Mouse (Mus musculus) stomach, embryonic 16.5 days (tissue): ENCODE results near the gene Arhgap32. TPM values are rescaled to one million over a fixed set of nuclear protein-coding genes. Genes with fewer than 3 reads are reported as not detected.
"Not testable (repeated sequence)": the region's sequence is repeated elsewhere in the genome, so short reads cannot be mapped to it uniquely, and the experiment has no call there.

Experiments used
- ATAC-seq: fragments of 200-750 bp; cut with Nextera tagmentation; 2 replicates; pipeline ENCODE4 v1.8.0; 2017; ENCODE audit warnings: moderate number of reproducible peaks, moderate TSS enrichment; ENCODE audit not compliant: insufficient read depth, low FRiP score
- H3K27ac ChIP-seq: fragments of 300-500 bp; sonication (generic); 2 replicates; pipeline ENCODE4 v1.5.1; 2014; ENCODE audit warnings: low read length
- H3K27me3 ChIP-seq: fragments of 300-500 bp; sonication (generic); 2 replicates; pipeline ENCODE4 v1.6.1; 2014; ENCODE audit warnings: low read length, control low read depth, mixed read lengths; ENCODE audit not compliant: control insufficient read depth, insufficient read depth
- H3K36me3 ChIP-seq: fragments of 300-500 bp; sonication (generic); 2 replicates; pipeline ENCODE4 v1.6.1; 2014; ENCODE audit warnings: low read length; ENCODE audit not compliant: control insufficient read depth, insufficient read depth
- H3K4me1 ChIP-seq: fragments of 300-500 bp; sonication (generic); 2 replicates; pipeline ENCODE4 v1.6.1; 2014; ENCODE audit warnings: low read length, control low read depth, mixed read lengths; ENCODE audit not compliant: control insufficient read depth, insufficient read depth
- H3K4me2 ChIP-seq: fragments of 300-500 bp; sonication (generic); 2 replicates; pipeline ENCODE4 v1.6.1; 2014; ENCODE audit warnings: low read depth, low read length, mixed read lengths
- H3K4me3 ChIP-seq: fragments of 300-500 bp; sonication (generic); replicated peaks from 2 replicates; pipeline ENCODE4 v1.5.1; 2014; ENCODE audit warnings: mild to moderate bottlenecking, low read length
- H3K9ac ChIP-seq: fragments of 300-500 bp; sonication (generic); 2 replicates; pipeline ENCODE4 v1.6.1; 2014; ENCODE audit warnings: low read length
- H3K9me3 ChIP-seq: fragments of 300-500 bp; sonication (generic); replicated peaks from 2 replicates; pipeline ENCODE4 v1.6.1; 2016; ENCODE audit warnings: low read length, control low read depth; ENCODE audit not compliant: control insufficient read depth
- WGBS: fragments of 180-500 bp; shearing (Covaris S2); extraction: QIAGEN DNeasy Blood & Tissue Kit; methylation state at CpG from one replicate; pipeline ENCODE4 v1.1.7; 2014; 5-methylcytosine and 5-hydroxymethylcytosine counted together
- polyA plus RNA-seq: library from polyadenylated mRNA; unstranded; fragments of >200 nt; fragmentation: Nextera tagmentation; extraction: Ambion mirVana; gene quantifications from 2 replicates; pipeline ENCODE4 v1.2.1, GENCODE M21; 2015

The Arhgap32 gene
- polyA plus RNA-seq, 1 experiment from 2014 or later, result 16.6 TPM

DNA sequence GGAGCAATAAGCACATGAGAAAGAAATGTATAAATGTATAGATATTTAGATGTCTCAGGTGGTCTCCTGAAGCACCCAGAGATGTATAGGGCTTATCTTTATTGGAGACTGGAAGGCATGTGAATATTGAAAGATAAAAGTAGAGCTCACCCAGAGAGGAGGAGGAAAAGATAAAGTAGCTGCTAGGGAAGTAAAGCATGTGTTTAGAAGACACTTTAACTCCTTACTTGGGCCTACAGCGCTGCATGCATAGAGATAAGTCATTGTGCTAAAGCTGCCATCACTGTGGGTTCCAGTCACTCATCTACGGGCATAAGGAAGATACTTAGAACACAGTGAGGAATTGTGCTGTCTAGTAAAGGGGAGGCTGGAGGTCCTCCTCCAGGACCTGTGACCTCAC lies 46.9 kb downstream of the Arhgap32 start:
- H3K36me3 ChIP-seq, result no peaks in the 10 kb centered on the region
- H3K9ac ChIP-seq, result no peak overlapping the region
- 82% methylated on average over 2 of the region's 2 CpGs for WGBS
- no peak overlapping the region for H3K27ac ChIP-seq
- no peak for ATAC-seq
- no peaks in the 10 kb centered on the region for H3K27me3 ChIP-seq
- no peaks in the 10 kb centered on the region for H3K4me1 ChIP-seq
- H3K4me2 ChIP-seq, result no peak overlapping the region
- no peak overlapping the region for H3K4me3 ChIP-seq
- H3K9me3 ChIP-seq, result no peaks in the 10 kb centered on the region

DNA sequence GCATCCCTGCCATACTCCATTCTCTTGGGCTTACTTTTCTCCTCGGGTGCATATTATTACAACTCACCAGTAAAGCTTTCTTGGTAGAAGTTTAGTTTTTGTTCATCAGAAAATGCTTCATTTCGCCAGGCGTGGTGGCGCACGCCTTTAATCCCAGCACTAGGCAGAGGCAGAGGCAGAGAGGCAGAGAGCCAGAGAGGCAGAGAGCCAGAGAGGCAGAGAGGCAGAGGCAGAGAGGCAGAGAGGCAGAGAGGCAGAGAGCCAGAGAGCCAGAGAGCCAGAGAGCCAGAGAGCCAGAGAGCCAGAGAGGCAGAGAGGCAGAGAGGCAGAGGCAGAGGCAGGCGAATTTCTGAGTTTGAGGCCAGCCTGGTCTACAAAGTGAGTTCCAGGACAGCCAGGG lies 47.9 kb downstream of the Arhgap32 start:
- not testable (repeated sequence) for H3K4me1 ChIP-seq, H3K9ac ChIP-seq, H3K4me2 ChIP-seq, H3K36me3 ChIP-seq, H3K27me3 ChIP-seq, H3K4me3 ChIP-seq, H3K27ac ChIP-seq, H3K9me3 ChIP-seq, ATAC-seq
- 83% methylated on average over 6 of the region's 6 CpGs for WGBS

DNA sequence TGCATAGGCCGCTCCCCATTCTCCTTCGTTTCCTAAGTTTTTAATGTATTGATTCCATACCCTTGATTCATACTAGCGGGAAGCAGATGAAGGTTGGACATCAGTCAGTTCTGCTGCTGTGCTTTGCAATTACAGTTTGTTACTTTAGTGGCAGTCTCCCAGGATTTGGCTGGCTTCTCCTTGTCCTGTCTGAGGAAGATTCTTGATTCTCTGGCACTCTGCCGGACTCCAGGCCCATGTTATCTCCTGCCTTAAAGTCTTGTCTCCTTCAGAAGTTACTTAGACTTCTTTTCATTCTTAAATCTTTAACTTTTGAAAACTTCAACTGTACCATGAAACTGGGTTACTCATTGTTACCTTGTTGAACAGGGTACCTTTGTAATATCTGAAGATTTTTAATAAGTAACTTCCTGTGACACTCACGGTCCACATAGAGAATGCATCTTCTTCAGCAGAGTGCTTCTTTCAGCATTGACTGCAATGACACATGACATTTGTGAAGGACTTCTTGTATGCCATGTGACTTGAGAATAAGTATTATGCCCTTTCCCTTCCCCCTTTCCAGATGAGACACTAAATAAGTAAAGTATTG lies 52.7 kb downstream of the Arhgap32 start:
- no peak for ATAC-seq
- Histone ChIP-seq H3K4me2 (no peak overlapping the region), H3K36me3 (no peaks in the 10 kb centered on the region), H3K4me1 (no peaks in the 10 kb centered on the region), H3K27me3 (no peaks in the 10 kb centered on the region), H3K27ac (no peak overlapping the region), H3K9me3 (no peaks in the 10 kb centered on the region), H3K4me3 (no peak overlapping the region), H3K9ac (no peak overlapping the region)
- WGBS, result 88% methylated on average over 5 of the region's 5 CpGs

DNA sequence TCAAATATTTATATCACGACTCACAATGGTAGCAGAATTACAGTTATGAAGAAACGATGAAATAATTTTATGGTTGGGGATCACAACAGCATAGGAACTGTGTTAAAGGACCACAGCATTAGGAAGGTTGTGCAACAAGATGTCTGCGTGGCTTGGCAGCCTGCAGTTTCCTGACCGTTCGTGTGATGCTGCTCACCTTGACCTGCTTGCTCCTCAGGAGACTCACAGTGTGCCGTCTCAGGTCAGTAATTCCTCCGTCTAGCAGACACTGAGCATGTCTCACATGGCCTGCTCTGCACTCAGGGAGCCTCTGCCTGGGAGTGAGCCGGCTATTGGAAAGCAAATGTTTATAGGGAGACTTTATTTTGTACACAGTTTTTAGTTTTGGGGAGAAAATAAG lies 54.8 kb downstream of the Arhgap32 start:
- Histone ChIP-seq H3K27me3 (no peaks in the 10 kb centered on the region), H3K9me3 (no peaks in the 10 kb centered on the region), H3K36me3 (no peaks in the 10 kb centered on the region), H3K4me3 (no peak overlapping the region), H3K4me2 (no peak overlapping the region), H3K9ac (no peak overlapping the region), H3K27ac (no peak overlapping the region), H3K4me1 (no peaks in the 10 kb centered on the region)
- 78% methylated on average over 8 of the region's 8 CpGs for WGBS
- no peak for ATAC-seq

DNA sequence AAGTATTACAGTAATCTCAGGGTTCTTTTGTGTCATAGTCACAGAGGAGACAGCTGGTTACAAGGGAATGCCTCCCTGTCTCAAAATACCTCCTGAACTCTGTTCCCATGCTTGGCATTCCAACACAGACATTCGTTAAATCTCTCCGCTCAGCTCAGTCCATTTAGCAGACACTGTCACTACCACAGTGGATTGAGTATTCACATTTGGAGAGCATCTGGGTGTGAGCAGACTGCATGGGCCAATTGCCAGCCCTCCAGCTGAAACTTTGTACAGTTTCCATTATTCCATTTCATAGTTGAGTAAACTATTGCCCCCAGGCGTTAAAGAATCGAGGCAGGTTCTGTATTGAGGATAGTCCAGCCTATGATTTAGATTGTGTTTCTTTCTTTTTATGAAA lies 60.7 kb downstream of the Arhgap32 start:
- H3K9ac ChIP-seq, result no peak overlapping the region
- no peak overlapping the region for H3K4me2 ChIP-seq
- H3K36me3 ChIP-seq, result no peaks in the 10 kb centered on the region
- WGBS, result 39% methylated on average over 4 of the region's 4 CpGs
- ATAC-seq, result no peak
- H3K27ac ChIP-seq, result no peak overlapping the region
- no peaks in the 10 kb centered on the region for H3K9me3 ChIP-seq
- no peaks in the 10 kb centered on the region for H3K27me3 ChIP-seq
- H3K4me3 ChIP-seq, result no peak overlapping the region
- H3K4me1 ChIP-seq, result 0 out of 2 replicates have a peak, but pooled peaks cover 3% of the 10 kb centered on the region

DNA sequence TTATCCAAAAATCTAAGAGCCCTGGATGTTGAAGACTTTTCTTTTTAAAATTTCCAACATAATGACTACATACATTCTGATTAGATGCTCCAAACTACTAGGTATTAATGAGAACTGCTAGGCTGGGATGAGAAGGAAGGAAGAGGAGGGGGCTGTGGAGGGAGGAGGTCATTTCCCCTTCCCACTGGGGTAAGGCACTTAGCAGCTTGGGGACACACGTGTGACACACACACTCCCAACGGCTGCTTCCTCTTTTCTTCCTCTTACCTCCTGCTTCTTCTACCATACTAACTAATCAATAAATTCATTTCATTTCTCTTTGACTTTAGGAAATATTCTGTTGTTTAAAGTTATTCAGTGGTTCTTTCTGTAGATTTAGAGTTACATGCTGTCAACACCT lies 65.2 kb downstream of the Arhgap32 start:
- no peak overlapping the region for H3K27ac ChIP-seq
- H3K4me2 ChIP-seq, result no peak overlapping the region
- peaks cover 8% of the 10 kb centered on the region; the same call in 1 of the 2 replicates for H3K36me3 ChIP-seq
- no peak overlapping the region for H3K9ac ChIP-seq
- no peak for ATAC-seq
- no peak overlapping the region for H3K4me3 ChIP-seq
- H3K4me1 ChIP-seq, result 0 out of 2 replicates have a peak, but pooled peaks cover 3% of the 10 kb centered on the region
- WGBS, result 45% methylated on average over 2 of the region's 2 CpGs
- no peaks in the 10 kb centered on the region for H3K9me3 ChIP-seq
- H3K27me3 ChIP-seq, result no peaks in the 10 kb centered on the region

DNA sequence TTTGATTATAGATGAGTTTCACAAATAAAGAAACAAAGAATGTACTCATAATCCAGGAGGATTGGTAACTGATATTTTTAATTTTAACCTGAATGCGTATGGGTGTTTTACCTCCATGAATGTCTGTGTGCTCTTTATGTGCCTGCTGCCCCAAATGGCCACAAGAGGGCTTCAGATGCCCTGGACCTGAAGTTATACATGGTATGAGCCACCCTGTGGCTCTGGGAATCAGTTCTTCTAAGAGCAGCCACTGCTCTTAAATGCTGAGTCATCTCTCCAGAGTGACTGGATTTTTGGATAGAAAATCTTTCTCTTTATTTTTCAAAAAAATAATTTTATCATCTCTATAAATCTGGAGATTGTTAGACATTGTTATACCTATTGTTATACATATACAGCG lies 70.6 kb downstream of the Arhgap32 start:
- Histone ChIP-seq H3K4me2 (no peak overlapping the region), H3K9ac (no peak overlapping the region), H3K27ac (no peak overlapping the region), H3K4me3 (no peak overlapping the region), H3K9me3 (no peaks in the 10 kb centered on the region), H3K27me3 (no peaks in the 10 kb centered on the region), H3K36me3 (peaks cover 8% of the 10 kb centered on the region; the same call in 1 of the 2 replicates), H3K4me1 (no peaks in the 10 kb centered on the region)
- 94% methylated on average over 2 of the region's 2 CpGs for WGBS
- ATAC-seq, result no peak

DNA sequence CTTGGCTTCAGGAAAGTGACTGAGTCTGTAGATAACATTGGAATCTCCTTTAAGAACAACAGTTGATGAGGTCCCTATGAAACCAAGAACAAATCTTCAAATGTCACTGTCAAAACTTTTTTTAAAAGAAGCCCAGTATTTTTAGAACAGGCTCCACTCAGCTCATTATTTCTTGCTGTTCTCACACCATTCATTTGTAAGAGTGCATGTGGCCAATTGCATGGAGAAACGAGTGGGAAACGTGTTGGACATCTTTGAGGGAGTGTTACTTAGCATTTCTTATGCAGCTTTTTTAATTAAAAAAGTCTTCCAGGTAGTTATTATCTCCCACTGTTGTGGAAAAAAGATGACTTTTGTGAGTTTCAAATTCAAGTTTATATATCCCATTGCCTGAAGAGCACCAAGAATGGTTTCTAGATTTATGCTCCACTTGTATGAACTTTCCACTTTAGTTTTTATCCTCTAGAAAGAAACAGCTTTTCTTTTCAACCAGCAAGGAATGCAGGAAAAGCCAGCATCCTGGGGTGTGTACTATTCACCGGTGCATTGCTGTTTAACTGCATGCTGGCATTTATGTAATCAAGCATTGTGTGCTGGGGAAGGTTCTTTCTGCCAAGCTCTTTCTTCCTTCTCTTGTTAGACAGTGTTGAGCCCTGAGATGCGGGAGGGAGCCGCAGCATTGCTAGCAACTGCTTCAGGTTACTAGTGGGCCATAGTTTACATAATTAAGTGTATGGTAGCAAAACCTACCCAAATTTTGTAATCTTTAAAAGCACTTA lies 76.5 kb downstream of the Arhgap32 start:
- H3K4me2 ChIP-seq, result no peak overlapping the region
- no peaks in the 10 kb centered on the region for H3K9me3 ChIP-seq
- no peaks in the 10 kb centered on the region for H3K4me1 ChIP-seq
- no peak overlapping the region for H3K27ac ChIP-seq
- H3K36me3 ChIP-seq, result no peaks in the 10 kb centered on the region
- no peak overlapping the region for H3K4me3 ChIP-seq
- H3K9ac ChIP-seq, result no peak overlapping the region
- 80% methylated on average over 5 of the region's 5 CpGs for whole genome bisulfite sequencing
- H3K27me3 ChIP-seq, result no peaks in the 10 kb centered on the region
- ATAC-seq, result no peak

DNA sequence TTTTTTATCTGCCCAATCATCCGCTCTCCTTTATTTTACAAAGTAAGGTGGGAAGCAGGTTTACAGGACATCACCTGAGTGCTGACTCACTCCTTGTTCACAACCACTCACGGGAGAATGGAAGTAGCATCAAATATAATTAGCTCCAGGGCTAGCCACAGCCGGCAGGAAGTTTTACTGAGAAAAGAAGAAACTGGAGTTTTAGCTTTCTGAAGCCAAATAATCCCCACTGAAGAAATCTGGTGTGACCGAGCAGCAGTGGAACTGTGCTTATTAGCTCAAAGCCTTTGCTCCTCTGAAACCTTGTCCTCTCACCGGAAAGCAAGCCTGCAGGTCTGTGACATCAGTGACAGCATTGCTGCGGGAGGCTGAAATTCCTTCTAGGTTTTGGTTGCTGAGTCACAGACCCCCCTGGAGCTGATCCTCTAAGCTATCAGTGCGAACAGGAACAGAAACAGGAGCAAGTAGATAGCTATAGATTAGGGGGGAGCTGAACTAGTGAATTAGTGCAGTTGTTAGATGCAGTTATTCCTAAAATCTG lies 88.6 kb downstream of the Arhgap32 start:
- Histone ChIP-seq H3K4me1 (no peaks in the 10 kb centered on the region), H3K4me3 (no peak overlapping the region), H3K27me3 (no peaks in the 10 kb centered on the region), H3K9ac (no peak overlapping the region), H3K9me3 (no peaks in the 10 kb centered on the region), H3K36me3 (no peaks in the 10 kb centered on the region), H3K27ac (no peak overlapping the region), H3K4me2 (no peak overlapping the region)
- no peak for ATAC-seq
- 68% methylated on average over 7 of the region's 7 CpGs for WGBS
